Mouse (Mus musculus): ENCODE data around the gene Ctnna2. TPM values are rescaled to one million over a fixed set of nuclear protein-coding genes. Genes with fewer than 3 reads are reported as not detected.
A peak's percentile ranks its signal among the peaks of the same experiment; 100 is the strongest.

Gene Ctnna2
- total and polyA plus RNA-seq, 2 experiments: not detected

DNA sequence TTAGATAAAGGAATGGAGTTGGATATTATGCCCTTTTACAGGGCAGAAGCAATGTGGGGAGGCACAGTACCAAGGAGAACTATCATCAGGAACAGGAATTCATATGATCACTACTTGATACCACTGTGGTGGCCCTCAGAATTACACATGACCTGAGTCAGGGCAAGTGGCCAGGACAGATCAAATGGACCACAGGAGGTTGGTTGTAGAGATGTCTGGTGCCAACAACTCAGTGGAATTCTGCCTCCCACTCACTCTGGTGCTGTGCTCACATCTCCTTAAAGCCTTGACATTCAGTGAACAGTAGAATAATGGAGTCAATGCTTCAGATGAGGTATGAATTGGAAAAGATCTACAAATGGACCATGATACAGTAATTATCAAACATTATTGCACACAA is 691.1 kb downstream of the Ctnna2 start:
- Histone ChIP-seq H3K79me2 (ENCODE audit: control insufficient read depth, insufficient read depth, low read length) (no peaks in the 10 kb centered on the region), H3K27ac (replicated peaks; ENCODE audit: insufficient read depth, low read depth, low read length) (no peak overlapping the region), H3K27me3 (ENCODE audit: control insufficient read depth, insufficient read depth, low read length) (no peaks in the 10 kb centered on the region), H3K4me3 (ENCODE audit: insufficient read depth, low read depth, low read length) (no peak overlapping the region), H3K9ac (ENCODE audit: low read depth, low read length) (no peak overlapping the region), H3K4me1 (ENCODE audit: control insufficient read depth, insufficient read depth, low read length) (no peaks in the 10 kb centered on the region), H3K36me3 (ENCODE audit: control insufficient read depth, insufficient read depth, low read length) (no peaks in the 10 kb centered on the region)
- TF ChIP-seq POLR2A (IDR thresholded peaks at IDR 0.05; ENCODE audit: extremely low read depth, insufficient read depth, low read length): no peak
- TF ChIP-seq CTCF (IDR thresholded peaks at IDR 0.05; ENCODE audit: low read depth, low read length): no peak
- DNase-seq (ENCODE audit: extremely low read depth, low read depth, low spot score): no peak

DNA sequence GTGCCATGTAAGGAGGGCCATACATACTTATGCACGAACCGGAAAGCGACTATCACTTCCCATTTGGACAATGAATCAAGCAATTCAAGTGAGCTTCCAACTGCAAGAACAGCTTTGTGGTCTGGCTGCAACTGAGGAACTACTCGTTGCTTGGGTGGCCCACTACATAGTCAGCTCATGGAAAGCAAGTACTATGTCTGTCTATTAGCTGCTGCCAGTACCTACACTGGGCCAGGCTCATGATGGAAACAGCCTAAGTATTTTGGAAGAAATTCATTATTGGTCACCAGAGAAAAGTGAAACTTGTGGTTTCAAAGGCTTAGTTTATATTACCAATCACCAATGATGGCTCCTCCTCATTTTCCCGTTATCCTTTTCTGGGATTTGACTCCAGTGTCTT is 693.2 kb downstream of the Ctnna2 start:
- H3K27ac ChIP-seq (replicated peaks; ENCODE audit: insufficient read depth, low read depth, low read length): no peak overlapping the region
- H3K9ac ChIP-seq (ENCODE audit: low read depth, low read length): no peak overlapping the region
- no peaks in the 10 kb centered on the region for H3K27me3 ChIP-seq (ENCODE audit: control insufficient read depth, insufficient read depth, low read length)
- TF ChIP-seq POLR2A (IDR thresholded peaks at IDR 0.05; ENCODE audit: extremely low read depth, insufficient read depth, low read length) (no peak), CTCF (IDR thresholded peaks at IDR 0.05; ENCODE audit: low read depth, low read length) (no peak)
- no peaks in the 10 kb centered on the region for H3K79me2 ChIP-seq (ENCODE audit: control insufficient read depth, insufficient read depth, low read length)
- 79% methylated on average over 5 of the region's 5 CpGs for WGBS
- no peak for DNase-seq (ENCODE audit: extremely low read depth, low read depth, low spot score)
- no peaks in the 10 kb centered on the region for H3K4me1 ChIP-seq (ENCODE audit: control insufficient read depth, insufficient read depth, low read length)
- H3K4me3 ChIP-seq (ENCODE audit: insufficient read depth, low read depth, low read length): no peak overlapping the region
- H3K36me3 ChIP-seq (ENCODE audit: control insufficient read depth, insufficient read depth, low read length): no peaks in the 10 kb centered on the region

GRCm38 (mm10) chr6:77278794-77279193 is 700.7 kb downstream of the Ctnna2 start:
- Histone ChIP-seq H3K79me2 (ENCODE audit: control insufficient read depth, insufficient read depth, low read length) (no peaks in the 10 kb centered on the region), H3K27ac (replicated peaks; ENCODE audit: insufficient read depth, low read depth, low read length) (no peak overlapping the region), H3K4me3 (ENCODE audit: insufficient read depth, low read depth, low read length) (no peak overlapping the region), H3K9ac (ENCODE audit: low read depth, low read length) (no peak overlapping the region), H3K27me3 (ENCODE audit: control insufficient read depth, insufficient read depth, low read length) (no peaks in the 10 kb centered on the region), H3K4me1 (ENCODE audit: control insufficient read depth, insufficient read depth, low read length) (no peaks in the 10 kb centered on the region), H3K36me3 (ENCODE audit: control insufficient read depth, insufficient read depth, low read length) (no peaks in the 10 kb centered on the region)
- no peak for DNase-seq (ENCODE audit: extremely low read depth, low read depth, low spot score)
- 85% methylated on average over 5 of the region's 5 CpGs for WGBS
- TF ChIP-seq POLR2A (IDR thresholded peaks at IDR 0.05; ENCODE audit: extremely low read depth, insufficient read depth, low read length) (no peak), CTCF (IDR thresholded peaks at IDR 0.05; ENCODE audit: low read depth, low read length) (no peak)

GRCm38 (mm10) chr6:77265163-77265562 is 714.3 kb downstream of the Ctnna2 start:
- 30% methylated on average over 3 of the region's 3 CpGs for WGBS

GRCm38 (mm10) chr6:77257358-77258105 is 722.0 kb downstream of the Ctnna2 start:
- Histone ChIP-seq H3K4me1 (ENCODE audit: control insufficient read depth, insufficient read depth, low read length) (no peaks in the 10 kb centered on the region), H3K27me3 (ENCODE audit: control insufficient read depth, insufficient read depth, low read length) (no peaks in the 10 kb centered on the region), H3K9ac (ENCODE audit: low read depth, low read length) (no peak overlapping the region), H3K79me2 (ENCODE audit: control insufficient read depth, insufficient read depth, low read length) (no peaks in the 10 kb centered on the region), H3K36me3 (ENCODE audit: control insufficient read depth, insufficient read depth, low read length) (no peaks in the 10 kb centered on the region), H3K4me3 (ENCODE audit: insufficient read depth, low read depth, low read length) (no peak overlapping the region), H3K27ac (replicated peaks; ENCODE audit: insufficient read depth, low read depth, low read length) (no peak overlapping the region)
- TF ChIP-seq CTCF (IDR thresholded peaks at IDR 0.05; ENCODE audit: low read depth, low read length) (peak; percentile 27; the same call in 1 of the 2 replicates), POLR2A (IDR thresholded peaks at IDR 0.05; ENCODE audit: extremely low read depth, insufficient read depth, low read length) (no peak)
- peak; percentile 14 for DNase-seq (ENCODE audit: extremely low read depth, low read depth, low spot score)
- 42% methylated on average over 7 of the region's 7 CpGs for WGBS

More at GRCm38 (mm10) chr6:77265163-77265562, 714.3 kb downstream of the Ctnna2 start:
- DNase-seq (ENCODE audit: extremely low read depth, low read depth, low spot score): peak; percentile 8
- TF ChIP-seq POLR2A (IDR thresholded peaks at IDR 0.05; ENCODE audit: extremely low read depth, insufficient read depth, low read length): no peak
- TF ChIP-seq CTCF (IDR thresholded peaks at IDR 0.05; ENCODE audit: low read depth, low read length): no peak
- H3K9ac ChIP-seq (ENCODE audit: low read depth, low read length): no peak overlapping the region
- no peaks in the 10 kb centered on the region for H3K27me3 ChIP-seq (ENCODE audit: control insufficient read depth, insufficient read depth, low read length)
- H3K79me2 ChIP-seq (ENCODE audit: control insufficient read depth, insufficient read depth, low read length): no peaks in the 10 kb centered on the region
- H3K4me1 ChIP-seq (ENCODE audit: control insufficient read depth, insufficient read depth, low read length): no peaks in the 10 kb centered on the region
- H3K36me3 ChIP-seq (ENCODE audit: control insufficient read depth, insufficient read depth, low read length): no peaks in the 10 kb centered on the region
- H3K4me3 ChIP-seq (ENCODE audit: insufficient read depth, low read depth, low read length): no peak overlapping the region
- no peak overlapping the region for H3K27ac ChIP-seq (replicated peaks; ENCODE audit: insufficient read depth, low read depth, low read length)

DNA sequence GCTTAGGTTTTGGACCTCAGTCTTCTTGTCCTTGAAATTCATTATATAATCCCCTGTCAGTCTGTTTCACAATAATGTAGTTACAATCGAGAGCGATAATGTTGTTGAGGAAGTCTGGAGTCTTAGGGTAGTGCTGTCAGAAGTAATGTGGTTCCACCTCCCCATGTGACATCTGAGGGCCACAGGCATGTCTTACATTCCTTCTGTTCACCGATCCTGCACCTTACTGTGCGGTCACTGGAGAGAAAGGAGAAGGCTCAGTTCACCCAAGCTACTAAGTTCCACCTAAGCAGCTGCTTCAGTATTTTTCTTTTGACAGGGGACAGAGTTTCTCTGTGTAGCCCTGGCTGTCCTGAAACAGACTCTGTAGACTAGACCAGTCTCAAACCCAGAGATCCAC is 723.2 kb downstream of the Ctnna2 start:
- no peaks in the 10 kb centered on the region for H3K4me1 ChIP-seq (ENCODE audit: control insufficient read depth, insufficient read depth, low read length)
- no peaks in the 10 kb centered on the region for H3K36me3 ChIP-seq (ENCODE audit: control insufficient read depth, insufficient read depth, low read length)
- DNase-seq (ENCODE audit: extremely low read depth, low read depth, low spot score): no peak
- 87% methylated on average over 4 of the region's 4 CpGs for WGBS
- H3K79me2 ChIP-seq (ENCODE audit: control insufficient read depth, insufficient read depth, low read length): no peaks in the 10 kb centered on the region
- H3K9ac ChIP-seq (ENCODE audit: low read depth, low read length): no peak overlapping the region
- TF ChIP-seq CTCF (IDR thresholded peaks at IDR 0.05; ENCODE audit: low read depth, low read length): no peak
- TF ChIP-seq POLR2A (IDR thresholded peaks at IDR 0.05; ENCODE audit: extremely low read depth, insufficient read depth, low read length): no peak
- no peak overlapping the region for H3K27ac ChIP-seq (replicated peaks; ENCODE audit: insufficient read depth, low read depth, low read length)
- no peaks in the 10 kb centered on the region for H3K27me3 ChIP-seq (ENCODE audit: control insufficient read depth, insufficient read depth, low read length)
- H3K4me3 ChIP-seq (ENCODE audit: insufficient read depth, low read depth, low read length): no peak overlapping the region
